Mouse (Mus musculus): ENCODE data around the gene C77080.

- TF ChIP-seq CTCF (IDR thresholded peaks at IDR 0.05) (no peak), EP300 (IDR thresholded peaks at IDR 0.05) (no peak)
Observed at GRCm38 (mm10) chr4:129191691-129192090, 69.5 kb downstream of the C77080 start.
